Mouse (Mus musculus) liver, postnatal 0 days (tissue): Measurements from ENCODE around the gene Uts2b.

Source experiments
- CTCF ChIP-seq: sonication (generic); IDR thresholded peaks from 2 replicates; pipeline ENCODE4 v1.5.1; 2016; ENCODE audit warnings: antibody characterized with exemption, low read depth
- EP300 ChIP-seq: IDR thresholded peaks from 2 replicates; pipeline ENCODE4 v1.6.1; 2016; ENCODE audit warnings: antibody characterized with exemption, low read depth, mild to moderate bottlenecking

GRCm38 (mm10) chr16:27349235-27349634 lies 20.8 kb downstream of the Uts2b start:
- TF ChIP-seq CTCF (no peak), EP300 (no peak)
